Mouse (Mus musculus) cerebellum, adult 11-12 months (tissue): ENCODE measurements around the gene Rpain.
A peak's percentile ranks its signal among the peaks of the same experiment; 100 is the strongest.

Experiments
- DNase-seq: peaks from one replicate; pipeline ENCODE4 v3.0.0; 2022

The Rpain gene

GRCm38 (mm10) chr11:71003611-71004315, 33.8 kb downstream of the Rpain start:
- DNase-seq = no peak

GRCm38 (mm10) chr11:71004316-71004773, 34.3 kb downstream of the Rpain start, which contains the start of gene Dhx33:
Gene Dhx33 (minus strand): TSS chr11:71004437.
- DNase-seq = peak; percentile 97

DNA sequence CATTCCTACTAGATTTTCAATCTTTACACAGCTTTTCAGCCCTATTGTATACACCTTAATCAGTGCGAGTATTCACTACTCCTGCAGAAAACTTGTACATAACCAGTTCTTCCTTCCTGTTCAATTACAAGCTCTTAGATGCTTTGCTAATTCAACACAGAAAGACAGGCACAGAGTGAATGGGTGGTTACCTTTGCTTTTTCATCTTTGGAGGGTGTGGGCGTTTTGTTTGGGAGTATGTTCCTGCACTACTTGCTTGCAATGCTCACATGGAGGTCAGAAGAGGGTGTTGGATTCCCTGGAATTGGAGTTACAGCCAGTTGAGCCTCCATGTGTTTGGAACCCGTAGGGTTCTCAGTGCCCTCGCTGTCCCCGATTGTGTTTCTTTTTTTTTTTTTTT, 35.0 kb downstream of the Rpain start:
- DNase-seq = no peak

GRCm38 (mm10) chr11:71007026-71007425, 37.0 kb downstream of the Rpain start:
- DNase-seq = no peak

GRCm38 (mm10) chr11:71007831-71008230, 37.8 kb downstream of the Rpain start:
- DNase-seq = no peak

- DNase-seq = no peak
These were observed 38.3 kb downstream of the Rpain start for GRCm38 (mm10) chr11:71008321-71008720.

- no peak for DNase-seq
These were observed 42.7 kb downstream of the Rpain start for GRCm38 (mm10) chr11:71012743-71013142.

DNA sequence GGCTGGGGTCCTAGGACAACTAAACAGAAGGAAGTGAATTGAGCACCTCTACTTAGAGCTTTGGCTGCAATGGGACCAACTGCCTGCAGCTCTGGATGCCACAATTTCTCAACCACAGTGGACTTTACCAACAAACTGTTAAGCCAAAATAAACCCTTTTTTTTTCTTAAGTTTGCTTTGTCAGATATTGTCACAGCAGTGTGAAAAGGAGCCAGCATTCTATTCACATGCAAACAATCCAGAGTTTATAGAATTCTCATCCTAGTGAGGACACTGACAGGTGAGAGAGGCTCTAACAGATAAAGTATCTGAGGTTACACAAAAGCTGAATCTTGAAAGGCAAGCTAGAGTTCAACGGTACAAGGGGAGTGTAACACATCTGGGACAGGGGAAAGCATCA, 47.0 kb downstream of the Rpain start:
- no peak for DNase-seq

DNA sequence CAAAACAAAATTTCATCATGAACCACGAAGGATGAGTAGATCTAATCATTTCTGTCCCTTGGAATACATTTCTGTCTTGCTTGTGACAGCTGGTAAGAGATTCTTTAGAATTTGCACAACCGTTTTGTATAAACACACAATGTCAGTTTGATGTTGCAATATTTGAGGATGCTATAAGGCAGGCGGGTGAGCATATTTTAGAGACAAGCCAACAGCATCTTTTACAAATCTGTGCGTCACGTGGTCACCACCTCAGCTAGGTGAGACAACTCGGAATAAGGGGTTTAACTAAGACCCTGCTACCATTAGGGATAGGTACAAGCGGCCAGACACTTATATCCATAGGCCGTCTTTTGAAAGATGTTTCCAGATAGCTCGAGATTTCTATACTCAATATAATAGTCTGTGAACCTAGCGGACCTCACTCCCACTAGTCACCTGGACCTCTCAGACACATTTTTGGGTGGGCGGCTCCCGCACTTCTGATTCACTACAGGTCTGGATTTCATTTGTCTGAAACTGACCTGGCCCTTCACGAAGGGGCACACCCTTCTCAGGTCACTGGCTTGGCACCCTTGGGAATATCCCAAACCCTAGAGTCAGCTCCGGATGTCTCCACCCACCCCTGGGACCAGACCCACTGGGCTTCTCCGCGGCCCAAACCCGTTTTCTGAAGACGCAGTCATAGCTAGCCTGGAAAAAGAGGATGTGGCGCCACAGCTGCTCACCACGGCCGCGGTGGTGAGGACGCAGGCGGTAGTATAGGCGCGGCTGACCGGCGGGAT, 48.6 kb downstream of the Rpain start:
- no peak for DNase-seq

- peak; percentile 99 for DNase-seq
These were observed 49.4 kb downstream of the Rpain start, which contains the start of the genes Mis12 and Derl2 for GRCm38 (mm10) chr11:71019201-71020068. Gene Mis12 (plus strand): TSS chr11:71019611. Gene Derl2 (minus strand): TSS chr11:71019841.
